Mouse (Mus musculus) neural tube, embryonic 13.5 days (tissue): ENCODE results near the gene Spata20. TPM values are rescaled to one million over a fixed set of nuclear protein-coding genes. Genes with fewer than 3 reads are reported as not detected.

Experiments
- ATAC-seq: fragments of 200-750 bp; cut with Nextera tagmentation; 2 replicates; pipeline ENCODE4 v1.8.0; 2017; ENCODE audit warnings: low read depth, mild to moderate bottlenecking, moderate TSS enrichment, moderate library complexity
- H3K27ac ChIP-seq: fragments of 300-500 bp; sonication (generic); replicated peaks from 2 replicates; pipeline ENCODE4 v1.5.1; 2015; ENCODE audit warnings: moderate library complexity, mild to moderate bottlenecking, inconsistent platforms
- H3K27me3 ChIP-seq: fragments of 300-500 bp; sonication (generic); 2 replicates; pipeline ENCODE4 v1.6.1; 2015; ENCODE audit warnings: mild to moderate bottlenecking, inconsistent platforms
- H3K36me3 ChIP-seq: fragments of 300-500 bp; sonication (generic); 2 replicates; pipeline ENCODE4 v1.6.1; 2015; ENCODE audit warnings: mild to moderate bottlenecking, inconsistent platforms
- H3K4me1 ChIP-seq: fragments of 300-500 bp; sonication (generic); replicated peaks from 2 replicates; pipeline ENCODE4 v1.6.1; 2015; ENCODE audit warnings: inconsistent platforms
- H3K4me2 ChIP-seq: fragments of 300-500 bp; sonication (generic); 2 replicates; pipeline ENCODE4 v1.6.1; 2015; ENCODE audit warnings: inconsistent platforms, mild to moderate bottlenecking, moderate library complexity
- H3K4me3 ChIP-seq: fragments of 300-500 bp; sonication (generic); 2 replicates; pipeline ENCODE4 v1.5.1; 2015; ENCODE audit warnings: mild to moderate bottlenecking, inconsistent platforms
- H3K9ac ChIP-seq: fragments of 300-500 bp; sonication (generic); 2 replicates; pipeline ENCODE4 v1.6.1; 2015; ENCODE audit warnings: moderate library complexity, mild to moderate bottlenecking, inconsistent platforms
- H3K9me3 ChIP-seq: fragments of 300-500 bp; sonication (generic); 2 replicates; pipeline ENCODE4 v1.6.1; 2016; ENCODE audit warnings: inconsistent platforms
- WGBS: fragments of 180-500 bp; shearing (Covaris S2); methylation state at CpG from one replicate; pipeline ENCODE4 v1.1.7; 2015; 5-methylcytosine and 5-hydroxymethylcytosine counted together
- polyA plus RNA-seq: library from polyadenylated mRNA; unstranded; fragments of >200 nt; fragmentation: Nextera tagmentation; extraction: Ambion mirVana; gene quantifications from 2 replicates; pipeline ENCODE4 v1.2.1, GENCODE M21; 2015

The Spata20 gene
- polyA plus RNA-seq = 0.28 TPM in 1 of 2 replicates, not detected in the other

DNA sequence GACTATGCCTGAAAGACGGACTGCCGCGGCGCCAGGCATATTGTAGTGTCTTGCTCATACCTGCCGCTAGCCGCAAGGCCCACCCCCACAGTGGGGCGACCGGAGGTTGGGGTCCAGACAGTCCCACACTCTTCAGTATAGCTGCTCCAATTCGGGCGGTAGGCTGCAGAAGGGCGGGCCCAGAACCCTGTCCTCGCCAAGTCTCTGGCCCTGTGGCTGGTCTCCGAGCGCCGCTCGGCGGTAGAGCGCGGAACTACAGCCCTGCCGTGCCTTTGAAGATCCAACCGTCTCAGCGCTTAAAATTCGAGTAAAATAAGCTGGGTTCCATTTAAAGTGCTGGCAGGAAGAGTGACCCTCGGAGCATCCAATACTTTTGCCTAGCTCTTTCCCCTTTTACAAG lies at the start of gene Spata20:
TSS of gene Spata20 (minus strand) at position 179 of the 400 bp plus-strand sequence.
- WGBS = 3% methylated on average over 24 of the region's 24 CpGs
- peak within 1 kb of the TSS; percentile 10; the same call in 1 of the 2 replicates for H3K4me3 ChIP-seq
- no peak within 1 kb of the TSS for H3K9ac ChIP-seq
- peak; percentile 78 for ATAC-seq
- no peaks in the 10 kb centered on the region for H3K9me3 ChIP-seq
- no peaks in the 10 kb centered on the region for H3K36me3 ChIP-seq
- H3K27ac ChIP-seq = no peak within 1 kb of the TSS
- peaks cover 46% of the 10 kb centered on the region for H3K27me3 ChIP-seq
- peaks cover 5% of the 10 kb centered on the region; the same call in 1 of the 2 replicates for H3K4me1 ChIP-seq
- H3K4me2 ChIP-seq = peak within 1 kb of the TSS; percentile 42

GRCm38 (mm10) chr11:94533171-94533570 lies 47.2 kb upstream of the Spata20 start:
- Histone ChIP-seq H3K27ac (no peak overlapping the region), H3K27me3 (no peaks in the 10 kb centered on the region), H3K4me2 (no peak overlapping the region), H3K36me3 (no peaks in the 10 kb centered on the region), H3K9ac (no peak overlapping the region), H3K4me1 (peaks cover 14% of the 10 kb centered on the region; the same call in 1 of the 2 replicates), H3K9me3 (no peaks in the 10 kb centered on the region), H3K4me3 (no peak overlapping the region)
- no peak for ATAC-seq
- WGBS = 77% methylated on average over 8 of the region's 8 CpGs

GRCm38 (mm10) chr11:94528879-94529278 lies 42.9 kb upstream of the Spata20 start:
- H3K27me3 ChIP-seq = no peaks in the 10 kb centered on the region

DNA sequence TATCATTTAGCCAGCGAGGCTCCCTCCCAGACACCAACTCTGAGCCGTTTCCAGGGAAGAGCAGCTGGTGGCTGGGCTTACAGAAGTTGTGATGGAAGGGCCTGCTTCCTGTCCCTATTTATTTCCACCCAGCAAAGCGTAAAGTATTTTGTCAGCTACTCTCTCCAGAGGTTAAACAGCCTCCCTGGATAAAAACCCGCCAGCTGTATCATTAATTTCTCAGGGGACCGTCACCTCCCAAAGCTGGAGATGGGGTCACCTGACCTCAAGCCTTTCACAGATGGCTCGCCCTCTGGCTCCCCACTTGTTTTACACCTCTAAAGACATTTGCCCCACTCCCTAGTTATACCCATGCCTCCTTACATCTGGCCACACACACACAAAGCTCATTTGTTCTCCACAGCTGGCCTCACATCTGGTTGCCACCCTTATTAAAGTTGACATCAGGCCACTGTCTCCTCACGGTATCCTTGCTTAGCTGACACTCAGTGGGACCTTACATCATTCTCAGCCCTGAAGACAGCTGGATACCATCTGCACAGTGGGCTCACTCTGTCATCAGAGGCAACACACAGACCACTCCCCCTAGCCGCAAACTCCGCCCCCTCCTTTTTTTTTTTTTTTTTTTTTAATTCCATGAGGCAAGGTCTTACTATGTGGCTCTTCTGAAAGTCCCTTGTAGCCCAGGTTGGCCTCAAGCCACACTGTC lies 40.3 kb upstream of the Spata20 start:
- 46% methylated on average over 9 of the region's 9 CpGs for WGBS
- no peaks in the 10 kb centered on the region for H3K36me3 ChIP-seq
- H3K27ac ChIP-seq = no peak overlapping the region
- H3K9ac ChIP-seq = no peak overlapping the region
- H3K4me3 ChIP-seq = no peak overlapping the region
- no peaks in the 10 kb centered on the region for H3K27me3 ChIP-seq
- no peak for ATAC-seq
- no peak overlapping the region for H3K4me2 ChIP-seq
- H3K9me3 ChIP-seq = no peaks in the 10 kb centered on the region
- no peaks in the 10 kb centered on the region; the same call in 1 of the 2 replicates for H3K4me1 ChIP-seq

More at GRCm38 (mm10) chr11:94528879-94529278, 42.9 kb upstream of the Spata20 start:
- H3K27ac ChIP-seq = no peak overlapping the region
- no peaks in the 10 kb centered on the region for H3K36me3 ChIP-seq
- no peak overlapping the region for H3K9ac ChIP-seq
- no peak for ATAC-seq
- no peak overlapping the region for H3K4me2 ChIP-seq
- WGBS = 53% methylated on average over 3 of the region's 3 CpGs
- no peak overlapping the region for H3K4me3 ChIP-seq
- no peaks in the 10 kb centered on the region for H3K9me3 ChIP-seq
- no peaks in the 10 kb centered on the region; the same call in 1 of the 2 replicates for H3K4me1 ChIP-seq

DNA sequence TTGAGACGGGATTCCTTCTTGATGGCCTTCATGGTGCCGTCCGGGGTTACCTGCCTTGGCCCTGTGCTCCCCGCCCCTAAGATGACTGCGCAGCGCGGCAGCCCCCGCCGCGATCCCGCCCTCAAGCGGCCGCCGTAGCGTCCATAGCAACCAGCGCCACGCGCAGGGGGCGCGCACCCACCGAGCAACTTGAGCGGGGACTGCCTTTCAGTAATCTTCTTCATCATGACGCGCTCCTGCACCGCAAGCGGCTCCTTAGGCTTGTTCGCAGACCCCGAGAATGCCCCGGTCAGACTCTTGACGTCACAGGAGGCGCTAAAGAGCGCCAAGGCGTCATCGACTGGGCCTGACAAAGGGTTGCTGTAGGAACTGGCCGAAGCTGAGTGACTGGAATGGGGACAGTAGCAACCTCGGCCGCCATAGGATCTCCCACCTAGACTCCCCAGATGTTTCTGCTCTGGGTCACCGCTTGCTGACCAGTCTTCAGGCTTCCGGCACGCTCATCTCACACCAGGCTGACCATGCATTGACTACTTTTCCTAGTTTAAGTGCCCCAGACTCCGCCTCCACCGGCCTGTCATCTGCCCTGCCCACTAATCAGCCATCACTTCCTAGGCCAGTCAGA lies 35.4 kb upstream of the Spata20 start, which contains the start of gene Mycbpap:
TSS of gene Mycbpap (minus strand) at position 524 of the 625 bp plus-strand sequence.
- H3K4me3 ChIP-seq = peak within 1 kb of the TSS; percentile 50
- H3K27me3 ChIP-seq = peaks cover 5% of the 10 kb centered on the region; the same call in 1 of the 2 replicates
- under 1% methylated on average over 42 of the region's 42 CpGs for WGBS
- H3K27ac ChIP-seq = no peak within 1 kb of the TSS
- H3K36me3 ChIP-seq = no peaks in the 10 kb centered on the region
- H3K4me1 ChIP-seq = peaks cover 6% of the 10 kb centered on the region; the same call in 1 of the 2 replicates
- peak within 1 kb of the TSS; percentile 71 for H3K4me2 ChIP-seq
- no peaks in the 10 kb centered on the region for H3K9me3 ChIP-seq
- ATAC-seq = peak; percentile 82
- H3K9ac ChIP-seq = peak within 1 kb of the TSS; percentile 61

- H3K4me2 ChIP-seq = no peak overlapping the region
- no peaks in the 10 kb centered on the region for H3K27me3 ChIP-seq
- 58% methylated on average over 9 of the region's 9 CpGs for WGBS
- H3K27ac ChIP-seq = no peak overlapping the region
- H3K4me3 ChIP-seq = no peak overlapping the region
- H3K9ac ChIP-seq = no peak overlapping the region
- no peak for ATAC-seq
- no peaks in the 10 kb centered on the region for H3K4me1 ChIP-seq
- no peaks in the 10 kb centered on the region for H3K36me3 ChIP-seq
- no peaks in the 10 kb centered on the region for H3K9me3 ChIP-seq
Observed at GRCm38 (mm10) chr11:94513452-94513851, 27.5 kb upstream of the Spata20 start.

DNA sequence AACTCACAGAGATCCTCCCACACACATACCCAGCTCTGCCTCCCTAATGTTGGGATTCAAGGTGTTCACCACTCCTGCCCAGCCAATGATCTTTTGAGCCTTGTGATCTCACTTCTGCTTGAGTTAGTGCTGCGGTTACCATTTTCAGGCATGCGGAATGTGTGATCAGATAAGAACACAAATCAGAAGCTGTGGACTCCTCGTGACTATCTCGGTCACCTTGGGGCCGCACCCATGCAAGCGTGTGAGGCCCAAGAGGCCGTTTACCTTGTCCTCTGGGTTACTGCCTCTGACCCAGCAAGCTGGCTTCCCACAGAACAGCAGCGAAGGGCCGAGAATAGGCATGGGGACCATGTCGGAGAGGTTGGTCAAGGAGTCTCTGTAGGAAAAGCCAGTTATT lies 23.0 kb upstream of the Spata20 start:
- Histone ChIP-seq H3K9me3 (no peaks in the 10 kb centered on the region), H3K4me2 (no peak overlapping the region), H3K27me3 (no peaks in the 10 kb centered on the region), H3K36me3 (no peaks in the 10 kb centered on the region), H3K4me3 (no peak overlapping the region), H3K9ac (no peak overlapping the region), H3K27ac (no peak overlapping the region), H3K4me1 (no peaks in the 10 kb centered on the region)
- WGBS = 92% methylated on average over 10 of the region's 10 CpGs
- no peak for ATAC-seq

GRCm38 (mm10) chr11:94501482-94501881 lies 15.5 kb upstream of the Spata20 start:
- no peaks in the 10 kb centered on the region for H3K9me3 ChIP-seq
- no peak for ATAC-seq
- peaks cover 46% of the 10 kb centered on the region for H3K27me3 ChIP-seq
- no peaks in the 10 kb centered on the region for H3K36me3 ChIP-seq
- no peak overlapping the region for H3K4me3 ChIP-seq
- no peak overlapping the region for H3K27ac ChIP-seq
- H3K4me2 ChIP-seq = no peak overlapping the region
- 92% methylated on average over 8 of the region's 8 CpGs for WGBS
- no peak overlapping the region for H3K9ac ChIP-seq
- peaks cover 26% of the 10 kb centered on the region for H3K4me1 ChIP-seq

GRCm38 (mm10) chr11:94500362-94500761 lies 14.4 kb upstream of the Spata20 start:
- Histone ChIP-seq H3K4me3 (0 out of 2 replicates have a peak overlapping the region, but pooled peaks have one; percentile 28), H3K4me1 (peaks cover 26% of the 10 kb centered on the region), H3K36me3 (no peaks in the 10 kb centered on the region), H3K4me2 (peak overlapping the region; percentile 55; the same call in 1 of the 2 replicates), H3K27ac (no peak overlapping the region), H3K9ac (no peak overlapping the region), H3K9me3 (no peaks in the 10 kb centered on the region), H3K27me3 (peaks cover 49% of the 10 kb centered on the region)
- no peak for ATAC-seq
- WGBS = 27% methylated on average over 8 of the region's 8 CpGs

DNA sequence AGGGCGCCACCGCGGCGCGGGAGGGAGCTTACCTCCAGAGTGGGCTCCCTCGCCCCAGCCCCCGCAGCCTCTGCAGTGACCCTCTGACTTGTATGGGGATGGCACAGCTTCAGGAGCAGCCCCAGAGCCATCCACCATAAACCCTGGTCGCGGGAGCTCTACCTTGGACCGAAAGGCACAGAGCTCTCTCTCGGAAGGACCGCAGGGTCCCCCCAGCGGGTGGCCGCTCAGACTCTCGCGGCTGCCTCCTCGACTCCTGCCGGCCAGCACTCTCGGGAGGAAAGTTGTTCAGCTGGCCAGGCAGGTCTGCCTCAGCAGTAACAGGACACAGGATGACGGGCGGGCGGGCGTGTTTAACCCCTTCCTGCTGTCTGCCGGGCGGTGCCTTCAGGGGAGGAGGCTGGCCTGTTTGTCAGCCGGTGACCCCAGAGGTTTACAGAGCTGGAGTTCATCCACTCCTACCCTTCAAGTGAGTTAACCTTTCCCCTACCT lies 13.7 kb upstream of the Spata20 start, which contains the start of gene Epn3:
TSS of gene Epn3 (minus strand) at position 314 of the 492 bp plus-strand sequence.
- Histone ChIP-seq H3K9ac (peak within 1 kb of the TSS; percentile 61), H3K36me3 (no peaks in the 10 kb centered on the region), H3K9me3 (no peaks in the 10 kb centered on the region), H3K27ac (no peak within 1 kb of the TSS), H3K4me1 (peaks cover 26% of the 10 kb centered on the region), H3K4me2 (peak within 1 kb of the TSS; percentile 55), H3K27me3 (peaks cover 49% of the 10 kb centered on the region), H3K4me3 (peak within 1 kb of the TSS; percentile 28)
- peak; percentile 51; the same call in 1 of the 2 replicates for ATAC-seq
- 2% methylated on average over 26 of the region's 26 CpGs for WGBS

GRCm38 (mm10) chr11:94499035-94499434 lies 13.1 kb upstream of the Spata20 start:
- WGBS = 0% methylated on average over 2 of the region's 2 CpGs
- peak overlapping the region; percentile 61; the same call in 1 of the 2 replicates for H3K9ac ChIP-seq

More at GRCm38 (mm10) chr11:94499035-94499434, 13.1 kb upstream of the Spata20 start:
- Histone ChIP-seq H3K4me3 (no peak overlapping the region), H3K27me3 (peaks cover 49% of the 10 kb centered on the region), H3K27ac (no peak overlapping the region), H3K4me2 (peak overlapping the region; percentile 55), H3K9me3 (no peaks in the 10 kb centered on the region), H3K4me1 (peaks cover 26% of the 10 kb centered on the region), H3K36me3 (no peaks in the 10 kb centered on the region)
- peak; percentile 45; the same call in 1 of the 2 replicates for ATAC-seq
